Comparison of ENCODE assay signal across 19 mouse cellular contexts in the genomic region with DNA sequence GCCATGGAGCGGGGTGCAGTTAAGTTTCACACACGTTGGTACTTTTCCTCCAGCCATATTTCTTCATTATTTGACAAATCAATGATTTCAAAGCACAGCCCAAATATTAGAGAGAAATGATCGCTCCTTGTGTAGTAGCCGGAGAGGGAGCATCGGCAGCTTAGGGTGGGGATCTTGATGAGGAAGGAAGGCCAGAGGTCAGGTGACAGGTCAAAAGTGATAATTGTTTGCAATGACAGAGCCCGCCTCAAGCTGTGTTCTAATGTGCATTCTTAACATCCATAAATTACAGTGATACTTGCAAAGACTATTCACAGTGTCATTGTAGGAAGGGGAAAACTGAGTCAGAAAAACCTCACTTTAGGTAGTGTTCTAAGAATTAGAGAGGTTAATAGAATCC.
DNase-seq lines count a peak whose midpoint lies in the region; ATAC-seq and TF ChIP-seq lines count a peak whose summit lies in the region.
"Had no signal": no experiment of that assay in that cellular context is flagged by ENCODE, and none has a peak within 500 bp of the region (broad histone marks: within the 10 kb centered on the region; RNA-seq: fewer than 3 reads in every experiment).

No protein-coding gene starts in this region.

- no peak overlapping the region for H3K4me3 ChIP-seq in heart, embryonic 13.5 days
- no peak overlapping the region for H3K4me3 ChIP-seq in kidney, embryonic 16.5 days (ENCODE audit: low read length)
- H3K4me3 ChIP-seq in embryonic fibroblast, embryonic 13.5 days (ENCODE audit: insufficient read depth, low read length): no peak overlapping the region
- H3K4me3 ChIP-seq: forebrain, embryonic 13.5 days; liver, embryonic 12.5 days; midbrain, embryonic 12.5 days; neural tube, embryonic 13.5 days had no signal

- DNase-seq in heart, postnatal 14 days: no peak
- no peak for DNase-seq in kidney, adult 8-10 months
- DNase-seq in embryo, embryonic 10.5 days (ENCODE audit: low spot score): peak; percentile 43
- DNase-seq in spleen, postnatal 4 days (ENCODE audit: low spot score in 2 of 2): no peak
- no peak for DNase-seq in urinary bladder, postnatal 25 days (ENCODE audit: low spot score)
- DNase-seq: adrenal gland, postnatal 36 days; cerebellum, adult 8-10 months; kidney, adult 2 months; right cerebral cortex, postnatal 14 days; thymus, postnatal 4 days had no signal

- no peaks in the 10 kb centered on the region for H3K36me3 ChIP-seq in heart, embryonic 13.5 days
- no peaks in the 10 kb centered on the region for H3K36me3 ChIP-seq in kidney, embryonic 16.5 days (ENCODE audit: insufficient read depth, low read length)
- H3K36me3 ChIP-seq: liver, embryonic 12.5 days; midbrain, embryonic 12.5 days; neural tube, embryonic 13.5 days had no signal

- no peak for TF ChIP-seq CTCF in embryonic fibroblast, embryonic 13.5 days (IDR thresholded peaks at IDR 0.05; ENCODE audit: borderline replicate concordance, insufficient read depth, low read length)

- no peak overlapping the region for H3K4me2 ChIP-seq in heart, embryonic 13.5 days
- no peak overlapping the region for H3K4me2 ChIP-seq in kidney, embryonic 16.5 days (replicated peaks; ENCODE audit: low read depth, low read length)
- H3K4me2 ChIP-seq: forebrain, embryonic 13.5 days; liver, embryonic 12.5 days; midbrain, embryonic 12.5 days; neural tube, embryonic 13.5 days had no signal

- intact Hi-C loops in heart, postnatal 14 days (cut with DNase I): loop anchor here (5.0 kb wide), 1 partner anchor 77 kb away; a partner anchor contains a TSS

- peak overlapping the region; percentile 86 for H3K27ac ChIP-seq in heart, embryonic 13.5 days (replicated peaks)
- H3K27ac ChIP-seq in kidney, embryonic 16.5 days (ENCODE audit: low read length): peak overlapping the region; percentile 20; the same call in 1 of the 2 replicates
- peak overlapping the region; percentile 17; the same call in 1 of the 2 replicates for H3K27ac ChIP-seq in embryonic fibroblast, embryonic 13.5 days (ENCODE audit: insufficient read depth, low read length)
- H3K27ac ChIP-seq: forebrain, embryonic 13.5 days; liver, embryonic 12.5 days; macrophage; midbrain, embryonic 12.5 days; neural tube, embryonic 13.5 days had no signal

- WGBS in heart, embryonic 13.5 days: 70% methylated on average over 6 of the region's 6 CpGs
- 71% methylated on average over 6 of the region's 6 CpGs for WGBS in kidney, embryonic 16.5 days

- H3K9ac ChIP-seq in heart, embryonic 13.5 days: peak overlapping the region; percentile 52
- H3K9ac ChIP-seq in kidney, embryonic 16.5 days (replicated peaks; ENCODE audit: low read length): no peak overlapping the region
- H3K9ac ChIP-seq: forebrain, embryonic 13.5 days; liver, embryonic 12.5 days; midbrain, embryonic 12.5 days; neural tube, embryonic 13.5 days had no signal

- peaks cover 57% of the 10 kb centered on the region for H3K4me1 ChIP-seq in heart, embryonic 13.5 days
- H3K4me1 ChIP-seq in kidney, embryonic 16.5 days (ENCODE audit: insufficient read depth, low read length): peaks cover 20% of the 10 kb centered on the region
- H3K4me1 ChIP-seq in embryonic fibroblast, embryonic 13.5 days (ENCODE audit: control insufficient read depth, insufficient read depth, low read length): peaks cover 15% of the 10 kb centered on the region
- H3K4me1 ChIP-seq: forebrain, embryonic 13.5 days; midbrain, embryonic 12.5 days had no signal

- H3K27me3 ChIP-seq in heart, embryonic 13.5 days (replicated peaks): no peaks in the 10 kb centered on the region
- H3K27me3 ChIP-seq in kidney, embryonic 16.5 days (ENCODE audit: insufficient read depth, low read length): no peaks in the 10 kb centered on the region
- H3K27me3 ChIP-seq: forebrain, embryonic 13.5 days; liver, embryonic 12.5 days; midbrain, embryonic 12.5 days; neural tube, embryonic 13.5 days had no signal

- ATAC-seq in heart, embryonic 13.5 days (ENCODE audit: extremely low read depth, insufficient number of reproducible peaks, low FRiP score, low TSS enrichment): no peak
- no peak for ATAC-seq in kidney, embryonic 16.5 days (ENCODE audit: low FRiP score, low TSS enrichment)
- ATAC-seq: forebrain, embryonic 13.5 days; hindbrain, embryonic 16.5 days; liver, embryonic 12.5 days had no signal

- H3K9me3 ChIP-seq in heart, embryonic 13.5 days: no peaks in the 10 kb centered on the region
- H3K9me3 ChIP-seq in kidney, embryonic 16.5 days (ENCODE audit: low read length): no peaks in the 10 kb centered on the region
- H3K9me3 ChIP-seq: forebrain, embryonic 13.5 days; liver, embryonic 12.5 days; midbrain, embryonic 12.5 days; neural tube, embryonic 13.5 days had no signal

- no peak for TF ChIP-seq POLR2A in embryonic fibroblast, embryonic 13.5 days (IDR thresholded peaks at IDR 0.05; ENCODE audit: low read depth, low read length)

Comparison
In these comparisons a context has a peak if more than half of its experiments do, and no peak if none do; other contexts are left out.
1. H3K27ac ChIP-seq: peak in every context shown above with its lines; median percentile 86 in heart, embryonic 13.5 days; 20 in kidney, embryonic 16.5 days; 17 in embryonic fibroblast, embryonic 13.5 days.